Mouse (Mus musculus): ENCODE data around the gene Rasgef1b. TPM values are rescaled to one million over a fixed set of nuclear protein-coding genes. Genes with fewer than 3 reads are reported as not detected.

Rasgef1b gene
- total and polyA plus RNA-seq, 3 experiments: 0.17 to 0.26 (median 0.21) TPM

DNA sequence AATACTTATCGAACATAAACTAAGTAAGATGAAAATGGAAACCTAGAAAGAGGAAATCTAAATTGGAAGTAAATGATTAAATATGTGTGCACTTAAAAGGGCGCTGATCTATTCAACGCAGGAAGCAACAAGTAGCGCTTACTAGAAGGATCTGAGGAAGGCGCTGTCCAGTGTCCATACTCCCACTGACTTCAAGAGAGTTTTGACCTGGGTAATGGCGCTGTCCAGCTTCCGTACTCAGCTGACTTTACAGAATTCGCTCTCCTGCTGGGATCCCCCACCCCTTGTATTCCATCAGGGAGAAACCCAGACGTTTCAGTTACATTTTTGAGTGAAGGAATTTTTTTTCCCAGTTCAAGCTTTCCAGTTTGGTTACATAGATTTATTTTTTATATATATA, 144.6 kb downstream of the Rasgef1b start:
- H3K4me1 ChIP-seq (ENCODE audit: control insufficient read depth in 1 of 2, insufficient read depth in 2 of 2): no peaks in the 10 kb centered on the region
- H3K4me3 ChIP-seq (replicated peaks in 1 of 3; ENCODE audit: low read depth in 2 of 3, low read length in 2 of 3, poor library complexity in 1 of 3): no peak overlapping the region
- TF ChIP-seq IRF4 (IDR thresholded peaks at IDR 0.05; ENCODE audit: low read depth, low read length) (no peak), E2F4 (IDR thresholded peaks at IDR 0.05; ENCODE audit: insufficient replicate concordance, low read depth, low read length) (no peak), CHD1 (IDR thresholded peaks at IDR 0.05; ENCODE audit: low read depth, low read length) (no peak), MAX (IDR thresholded peaks at IDR 0.05; ENCODE audit: low read length) (no peak), CTCF (conservative IDR thresholded peaks at IDR 0.05 in 1 of 2, IDR thresholded peaks at IDR 0.05 in 1 of 2; ENCODE audit: low read depth in 2 of 2, low read length in 2 of 2) (no peak), USF1 (IDR thresholded peaks at IDR 0.05; ENCODE audit: low read depth, low read length) (no peak), JUN (IDR thresholded peaks at IDR 0.05; ENCODE audit: insufficient read depth, low read depth, low read length) (no peak), TBP (conservative IDR thresholded peaks at IDR 0.05; ENCODE audit: low read depth, low read length) (no peak), GABPA (IDR thresholded peaks at IDR 0.05; ENCODE audit: insufficient replicate concordance, low read depth, low read length) (no peak), UBTF (IDR thresholded peaks at IDR 0.05; ENCODE audit: low read depth, low read length) (no peak), RAD21 (IDR thresholded peaks at IDR 0.05; ENCODE audit: low read depth, low read length) (no peak), ZC3H11A (IDR thresholded peaks at IDR 0.05; ENCODE audit: low read depth, low read length) (no peak), ZKSCAN1 (IDR thresholded peaks at IDR 0.05; ENCODE audit: borderline replicate concordance, low read depth, low read length) (no peak), KAT2A (IDR thresholded peaks at IDR 0.05; ENCODE audit: insufficient replicate concordance, low read length) (no peak)
- DNase-seq (ENCODE audit: extremely low read depth): no peak
- no peaks in the 10 kb centered on the region for H3K36me3 ChIP-seq (replicated peaks in 1 of 2; ENCODE audit: control insufficient read depth in 1 of 2, insufficient read depth in 1 of 2, low read length in 1 of 2)
- no peaks in the 10 kb centered on the region for H3K27me3 ChIP-seq (replicated peaks)
- no peaks in the 10 kb centered on the region for H3K79me2 ChIP-seq (replicated peaks; ENCODE audit: control insufficient read depth, extremely low read depth, insufficient read depth, poor library complexity, severe bottlenecking)
- H3K4me2 ChIP-seq (ENCODE audit: insufficient read depth, low read depth, poor library complexity, severe bottlenecking): no peak overlapping the region
- in situ Hi-C loops (cut with MboI; ENCODE audit: low pct_ligation_motif_present, low pct_unique_long_range_greater_than_20kb, low sequenced_read_pairs) (loop anchor here (10.0 kb wide), 1 partner anchor 339 kb away; no protein-coding TSS in a partner anchor), dilution Hi-C loops (cut with MboI; ENCODE audit: extremely low pct_ligation_motif_present, extremely low pct_unique_long_range_greater_than_20kb, low sequenced_read_pairs) (no loop called here)
- H3K27ac ChIP-seq (ENCODE audit: insufficient read depth, low read depth): no peak overlapping the region
- no peaks in the 10 kb centered on the region for H3K9me3 ChIP-seq (replicated peaks; ENCODE audit: low read length)
- no peak overlapping the region for H3K9ac ChIP-seq (ENCODE audit: insufficient read depth, low read depth)

GRCm38 (mm10) chr5:99582055-99582454, 146.8 kb downstream of the Rasgef1b start:
- Histone ChIP-seq H3K4me3 (replicated peaks in 1 of 3; ENCODE audit: low read depth in 2 of 3, low read length in 2 of 3, poor library complexity in 1 of 3) (no peak overlapping the region), H3K4me1 (ENCODE audit: control insufficient read depth in 1 of 2, insufficient read depth in 2 of 2) (no peaks in the 10 kb centered on the region), H3K9ac (ENCODE audit: insufficient read depth, low read depth) (no peak overlapping the region), H3K36me3 (replicated peaks in 1 of 2; ENCODE audit: control insufficient read depth in 1 of 2, insufficient read depth in 1 of 2, low read length in 1 of 2) (no peaks in the 10 kb centered on the region), H3K4me2 (ENCODE audit: insufficient read depth, low read depth, poor library complexity, severe bottlenecking) (no peak overlapping the region), H3K79me2 (replicated peaks; ENCODE audit: control insufficient read depth, extremely low read depth, insufficient read depth, poor library complexity, severe bottlenecking) (no peaks in the 10 kb centered on the region), H3K27ac (ENCODE audit: insufficient read depth, low read depth) (no peak overlapping the region), H3K27me3 (replicated peaks) (no peaks in the 10 kb centered on the region), H3K9me3 (replicated peaks; ENCODE audit: low read length) (no peaks in the 10 kb centered on the region)
- dilution Hi-C loops (cut with MboI; ENCODE audit: extremely low pct_ligation_motif_present, extremely low pct_unique_long_range_greater_than_20kb, low sequenced_read_pairs) (no loop called here), in situ Hi-C loops (cut with MboI; ENCODE audit: low pct_ligation_motif_present, low pct_unique_long_range_greater_than_20kb, low sequenced_read_pairs) (loop anchor here (10.0 kb wide), 1 partner anchor 337 kb away; no protein-coding TSS in a partner anchor)
- DNase-seq (ENCODE audit: extremely low read depth): no peak
- TF ChIP-seq ZNF384 (IDR thresholded peaks at IDR 0.05; ENCODE audit: low read depth, low read length): no peak
- TF ChIP-seq CHD2 (IDR thresholded peaks at IDR 0.05; ENCODE audit: low read length): no peak
- TF ChIP-seq JUN (IDR thresholded peaks at IDR 0.05; ENCODE audit: insufficient read depth, low read depth, low read length): no peak
- TF ChIP-seq BHLHE40 (IDR thresholded peaks at IDR 0.05; ENCODE audit: low read depth, low read length): no peak
- TF ChIP-seq NELFE (IDR thresholded peaks at IDR 0.05; ENCODE audit: low read depth, low read length): no peak
- TF ChIP-seq UBTF (IDR thresholded peaks at IDR 0.05; ENCODE audit: low read depth, low read length): no peak
- no peak for TF ChIP-seq MAFK (IDR thresholded peaks at IDR 0.05; ENCODE audit: insufficient replicate concordance, low read length)
- no peak for TF ChIP-seq RCOR1 (conservative IDR thresholded peaks at IDR 0.05; ENCODE audit: low read depth, low read length)
- no peak for TF ChIP-seq ELF1 (IDR thresholded peaks at IDR 0.05; ENCODE audit: low read depth, low read length)
